Mouse (Mus musculus): ENCODE measurements around the gene Usp6nl. TPM values are rescaled to one million over a fixed set of nuclear protein-coding genes. Genes with fewer than 3 reads are reported as not detected.
A peak's percentile ranks its signal among the peaks of the same experiment; 100 is the strongest.

Usp6nl gene
- polyA plus RNA-seq, 1 experiment: 1.9 TPM

DNA sequence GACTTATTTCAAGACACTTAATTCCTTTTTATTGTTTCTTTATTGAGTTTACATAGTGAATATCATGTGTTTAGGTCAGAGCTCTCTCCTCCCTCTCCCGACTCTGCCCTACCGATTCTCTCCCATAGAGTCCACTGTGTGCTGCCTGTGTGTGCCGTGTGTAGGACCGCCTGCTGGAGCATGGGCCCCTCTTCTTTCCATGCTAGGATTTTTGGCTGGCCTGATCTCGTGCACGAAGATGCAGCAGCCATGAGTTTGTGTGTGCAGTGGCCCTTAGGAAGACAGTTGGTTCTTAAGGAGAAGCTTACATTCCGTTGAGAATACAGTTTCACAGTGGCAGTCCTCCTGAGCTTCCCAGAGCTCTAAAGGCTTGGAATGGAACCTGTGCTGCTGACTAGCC lies 19.0 kb downstream of the Usp6nl start:
- peaks cover 63% of the 10 kb centered on the region for H3K4me1 ChIP-seq
- peaks cover 21% of the 10 kb centered on the region for H3K36me3 ChIP-seq (replicated peaks; ENCODE audit: low read length)
- no peak overlapping the region for H3K4me3 ChIP-seq (replicated peaks)
- H3K9me3 ChIP-seq: peaks cover 4% of the 10 kb centered on the region; the same call in 1 of the 2 replicates
- no peaks in the 10 kb centered on the region for H3K27me3 ChIP-seq (replicated peaks)
- TF ChIP-seq GATA1 (IDR thresholded peaks at IDR 0.05; ENCODE audit: borderline replicate concordance, low read length) (no peak), FLI1 (IDR thresholded peaks at IDR 0.05; ENCODE audit: low read length) (no peak)

DNA sequence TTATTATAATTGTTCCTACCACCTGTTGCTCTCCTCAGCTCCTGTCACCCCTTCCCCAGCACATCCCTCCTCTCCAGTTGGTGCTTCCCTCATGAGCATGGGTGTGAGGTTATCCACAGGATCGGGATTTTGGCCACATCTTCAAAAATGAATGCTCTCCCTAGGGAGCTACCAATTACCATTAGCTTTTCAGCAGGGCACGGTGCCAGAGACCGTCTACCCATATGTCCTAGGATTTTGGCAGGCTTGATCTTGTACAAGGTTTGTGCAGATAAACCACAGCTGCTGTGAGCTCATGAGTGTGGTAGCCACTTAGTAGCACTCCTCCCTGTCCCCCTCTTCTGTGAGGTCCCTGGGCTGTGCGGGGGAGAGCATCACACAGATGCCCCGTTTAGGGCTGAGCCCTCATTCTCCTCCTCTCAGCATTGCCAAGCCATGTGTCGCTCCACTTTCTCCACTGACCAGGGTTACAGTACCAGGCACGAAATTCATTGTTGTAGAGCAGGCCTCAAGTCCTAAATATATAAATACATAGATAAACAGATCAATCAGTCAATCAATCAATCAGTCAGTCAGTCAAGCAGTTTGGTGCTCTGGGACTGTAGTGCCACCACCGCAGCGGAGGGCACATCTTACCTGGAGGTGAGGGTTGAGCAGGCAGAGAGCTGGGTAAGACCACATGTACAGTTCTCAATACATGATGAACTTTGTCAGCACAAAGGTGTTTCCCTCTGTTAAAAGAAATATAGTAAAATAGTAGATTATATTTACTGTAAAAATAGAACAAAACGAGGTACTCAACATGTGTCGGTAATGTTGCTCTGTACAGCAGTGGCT lies 27.0 kb downstream of the Usp6nl start:
- no peaks in the 10 kb centered on the region for H3K27me3 ChIP-seq (replicated peaks)
- peaks cover 12% of the 10 kb centered on the region for H3K36me3 ChIP-seq (replicated peaks; ENCODE audit: low read length)
- TF ChIP-seq GATA1 (IDR thresholded peaks at IDR 0.05; ENCODE audit: borderline replicate concordance, low read length) (no peak), FLI1 (IDR thresholded peaks at IDR 0.05; ENCODE audit: low read length) (no peak)
- H3K4me1 ChIP-seq: peaks cover 60% of the 10 kb centered on the region
- H3K4me3 ChIP-seq (replicated peaks): no peak overlapping the region
- H3K9me3 ChIP-seq: peaks cover 4% of the 10 kb centered on the region; the same call in 1 of the 2 replicates

DNA sequence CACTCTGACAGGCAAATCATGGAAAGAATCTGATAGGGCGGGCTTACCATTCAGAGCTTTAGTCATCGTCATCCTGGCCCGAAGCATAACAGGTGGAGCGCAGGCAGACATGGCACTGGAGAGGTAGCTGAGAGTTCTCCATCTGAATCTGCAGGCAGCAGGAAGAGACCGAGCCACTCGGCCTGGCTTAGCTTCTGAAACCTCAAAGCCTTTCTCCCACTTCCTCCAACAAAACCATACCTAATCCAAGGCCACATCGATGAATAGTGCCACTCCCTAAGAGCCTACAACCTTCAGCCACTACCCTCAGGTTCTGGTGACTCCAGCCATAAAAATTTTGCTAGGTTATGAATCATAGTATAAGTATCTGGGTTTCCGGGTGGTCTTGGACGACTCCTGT lies 27.7 kb downstream of the Usp6nl start:
- Histone ChIP-seq H3K4me1 (peaks cover 61% of the 10 kb centered on the region), H3K4me3 (replicated peaks) (no peak overlapping the region), H3K36me3 (replicated peaks; ENCODE audit: low read length) (peaks cover 12% of the 10 kb centered on the region), H3K27me3 (replicated peaks) (no peaks in the 10 kb centered on the region), H3K9me3 (peaks cover 4% of the 10 kb centered on the region; the same call in 1 of the 2 replicates)
- TF ChIP-seq FLI1 (IDR thresholded peaks at IDR 0.05; ENCODE audit: low read length) (no peak), GATA1 (IDR thresholded peaks at IDR 0.05; ENCODE audit: borderline replicate concordance, low read length) (no peak)

DNA sequence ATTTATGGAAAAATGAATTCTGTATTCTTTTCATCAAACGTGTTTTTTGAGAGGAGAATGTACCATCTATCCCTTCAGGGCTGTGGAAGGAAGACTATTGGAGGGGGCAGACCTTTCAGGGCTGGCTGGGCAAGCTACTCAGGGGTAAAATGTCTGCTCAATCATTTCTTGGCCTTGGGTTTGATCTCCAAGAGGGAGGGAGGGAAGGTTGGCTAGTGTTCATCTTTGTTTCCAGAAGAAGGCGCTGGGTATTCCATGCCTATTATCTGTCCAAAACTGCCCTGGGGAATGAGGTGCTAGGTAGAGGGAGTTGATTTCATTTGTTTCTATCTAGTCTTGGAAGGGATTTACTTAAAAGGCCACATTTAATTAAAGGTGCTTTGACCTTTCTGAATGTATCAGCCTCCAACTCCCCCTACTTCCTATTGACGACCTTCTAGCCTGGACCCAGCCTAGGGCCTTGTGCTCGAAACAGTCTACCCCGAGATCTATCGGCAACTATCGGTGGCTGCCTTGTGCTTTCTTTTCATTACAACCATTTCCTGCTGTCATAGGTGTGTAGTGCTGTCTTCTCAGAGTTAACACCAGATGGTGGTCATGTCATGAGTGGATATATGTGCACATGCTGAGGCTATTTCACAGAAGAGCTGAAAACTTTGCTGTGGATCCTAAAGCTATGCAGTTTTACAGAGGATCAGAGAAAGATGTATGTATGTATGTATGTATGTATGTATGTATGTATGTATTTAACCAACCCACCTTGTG lies 28.6 kb downstream of the Usp6nl start:
- TF ChIP-seq GATA1 (IDR thresholded peaks at IDR 0.05; ENCODE audit: borderline replicate concordance, low read length): no peak
- no peak for TF ChIP-seq FLI1 (IDR thresholded peaks at IDR 0.05; ENCODE audit: low read length)
- peaks cover 5% of the 10 kb centered on the region for H3K36me3 ChIP-seq (replicated peaks; ENCODE audit: low read length)
- H3K27me3 ChIP-seq (replicated peaks): no peaks in the 10 kb centered on the region
- H3K4me1 ChIP-seq: peaks cover 66% of the 10 kb centered on the region
- H3K4me3 ChIP-seq (replicated peaks): no peak overlapping the region
- H3K9me3 ChIP-seq: peaks cover 2% of the 10 kb centered on the region; the same call in 1 of the 2 replicates

DNA sequence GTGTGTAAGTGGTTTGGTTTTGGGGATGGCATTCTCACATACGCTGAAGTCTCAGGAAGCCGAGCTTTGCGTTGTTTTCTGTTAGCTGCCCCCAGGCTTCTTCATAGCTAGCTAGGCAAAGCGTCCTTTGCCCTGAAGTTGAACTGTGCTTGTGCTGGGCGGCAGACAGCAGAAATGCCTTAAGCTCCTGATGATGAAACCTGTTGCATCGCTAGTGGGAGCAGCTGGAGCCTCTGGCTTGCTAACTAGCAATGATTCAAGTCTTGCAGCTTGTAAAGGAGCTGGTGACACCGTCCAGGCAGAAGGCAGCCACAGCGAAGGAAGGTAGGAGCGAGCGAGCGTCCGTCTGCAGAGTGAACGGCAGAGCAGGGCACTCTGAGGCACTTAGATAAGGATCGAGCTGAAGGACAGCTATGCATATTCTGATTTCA lies 30.1 kb downstream of the Usp6nl start:
- Histone ChIP-seq H3K4me1 (peaks cover 75% of the 10 kb centered on the region), H3K27me3 (replicated peaks) (no peaks in the 10 kb centered on the region), H3K36me3 (replicated peaks; ENCODE audit: low read length) (peaks cover 11% of the 10 kb centered on the region), H3K4me3 (replicated peaks) (peak overlapping the region; percentile 85), H3K9me3 (no peaks in the 10 kb centered on the region)
- TF ChIP-seq FLI1 (IDR thresholded peaks at IDR 0.05; ENCODE audit: low read length) (no peak), GATA1 (IDR thresholded peaks at IDR 0.05; ENCODE audit: borderline replicate concordance, low read length) (no peak)

DNA sequence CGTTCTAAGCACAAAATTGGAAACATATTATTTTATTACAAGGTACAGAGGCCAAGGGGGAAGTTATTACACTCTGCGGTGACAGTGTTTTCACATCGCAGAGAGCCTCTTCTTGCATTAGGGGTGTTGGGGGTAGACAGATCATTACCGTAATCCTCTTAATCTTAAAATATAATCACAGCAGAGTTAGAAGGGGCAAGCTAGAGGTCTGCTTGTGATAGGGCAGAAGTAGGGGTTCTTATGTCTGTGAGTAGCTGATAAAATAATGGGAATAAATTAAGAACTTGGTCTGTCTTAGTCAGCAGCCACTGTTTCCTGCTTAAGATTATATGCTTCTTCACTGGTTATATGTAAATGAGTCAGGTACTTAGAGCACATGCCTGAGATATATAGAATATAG lies 30.6 kb downstream of the Usp6nl start:
- TF ChIP-seq FLI1 (IDR thresholded peaks at IDR 0.05; ENCODE audit: low read length) (no peak), GATA1 (IDR thresholded peaks at IDR 0.05; ENCODE audit: borderline replicate concordance, low read length) (no peak)
- Histone ChIP-seq H3K4me3 (replicated peaks) (peak overlapping the region; percentile 85), H3K27me3 (replicated peaks) (no peaks in the 10 kb centered on the region), H3K4me1 (peaks cover 73% of the 10 kb centered on the region), H3K36me3 (replicated peaks; ENCODE audit: low read length) (peaks cover 12% of the 10 kb centered on the region), H3K9me3 (no peaks in the 10 kb centered on the region)

DNA sequence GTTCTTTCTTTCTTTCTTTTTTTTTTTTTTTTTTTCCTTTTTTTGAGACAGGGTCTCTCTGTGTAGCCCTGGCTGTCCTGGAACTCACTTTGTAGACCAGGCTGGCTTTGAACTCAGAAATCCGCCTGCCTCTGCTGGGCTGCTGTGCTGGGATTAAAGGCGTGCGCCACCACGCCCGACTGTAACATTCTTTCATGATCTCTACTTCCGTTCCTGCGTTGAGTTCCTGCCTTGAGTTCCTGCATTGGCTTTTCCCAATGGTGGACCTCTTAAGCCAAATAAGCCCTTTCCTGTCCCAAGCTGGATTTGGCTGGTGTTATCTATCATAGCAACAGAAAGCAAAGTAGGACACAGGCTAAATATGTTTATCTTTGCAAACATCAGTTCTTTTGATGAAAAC lies 34.8 kb downstream of the Usp6nl start:
- H3K9me3 ChIP-seq: no peaks in the 10 kb centered on the region
- H3K27me3 ChIP-seq (replicated peaks): no peaks in the 10 kb centered on the region
- TF ChIP-seq FLI1 (IDR thresholded peaks at IDR 0.05; ENCODE audit: low read length) (no peak), GATA1 (IDR thresholded peaks at IDR 0.05; ENCODE audit: borderline replicate concordance, low read length) (no peak)
- no peak overlapping the region for H3K4me3 ChIP-seq (replicated peaks)
- H3K36me3 ChIP-seq (replicated peaks; ENCODE audit: low read length): peaks cover 18% of the 10 kb centered on the region
- peaks cover 65% of the 10 kb centered on the region for H3K4me1 ChIP-seq

DNA sequence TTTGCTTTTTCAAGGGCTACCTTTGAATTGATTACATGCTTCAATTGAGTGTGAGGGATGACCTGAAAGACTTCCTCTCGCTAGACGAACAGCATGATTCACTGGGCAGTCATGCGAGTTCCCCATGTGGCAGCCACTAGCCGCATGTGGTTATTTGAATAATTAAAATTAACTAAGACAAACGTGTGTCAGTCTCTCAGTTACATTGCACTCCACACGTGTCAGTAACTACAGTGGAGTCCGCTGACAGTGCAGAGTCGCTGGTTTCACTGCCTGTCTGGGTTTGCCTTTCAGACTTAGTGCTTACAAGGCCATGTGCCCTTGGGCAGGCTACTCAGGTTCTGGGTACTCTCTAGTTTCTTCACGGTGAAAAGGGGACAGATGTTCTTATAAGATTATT lies 37.2 kb downstream of the Usp6nl start:
- TF ChIP-seq FLI1 (IDR thresholded peaks at IDR 0.05; ENCODE audit: low read length): no peak
- TF ChIP-seq GATA1 (IDR thresholded peaks at IDR 0.05; ENCODE audit: borderline replicate concordance, low read length): no peak

DNA sequence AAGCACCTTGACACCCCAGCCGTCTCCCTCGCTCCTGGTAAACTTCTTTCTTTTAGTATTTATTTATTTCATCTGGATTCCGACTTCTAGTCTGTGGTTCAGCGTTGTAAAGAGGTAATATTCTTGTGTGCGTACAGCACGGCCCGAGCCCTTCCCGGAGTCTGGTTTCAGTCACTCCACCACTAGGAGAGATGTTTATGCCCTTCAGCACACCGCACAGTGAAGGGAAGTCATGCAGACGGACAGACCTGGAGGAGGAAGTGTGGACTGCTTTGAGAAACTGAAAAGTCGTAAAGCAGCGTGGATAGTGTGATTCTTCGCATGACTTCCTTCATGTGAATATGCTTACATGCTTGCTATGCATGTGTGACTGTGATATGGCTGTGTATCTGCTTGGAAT lies 40.7 kb downstream of the Usp6nl start:
- Histone ChIP-seq H3K27me3 (replicated peaks) (no peaks in the 10 kb centered on the region), H3K36me3 (replicated peaks; ENCODE audit: low read length) (peaks cover 6% of the 10 kb centered on the region), H3K9me3 (no peaks in the 10 kb centered on the region), H3K4me1 (peaks cover 77% of the 10 kb centered on the region), H3K4me3 (replicated peaks) (peak overlapping the region; percentile 75)
- TF ChIP-seq FLI1 (IDR thresholded peaks at IDR 0.05; ENCODE audit: low read length) (no peak), GATA1 (IDR thresholded peaks at IDR 0.05; ENCODE audit: borderline replicate concordance, low read length) (no peak)

More for the DNA sequence above, 37.2 kb downstream of the Usp6nl start:
- peaks cover 59% of the 10 kb centered on the region for H3K4me1 ChIP-seq
- no peaks in the 10 kb centered on the region for H3K9me3 ChIP-seq
- no peaks in the 10 kb centered on the region for H3K27me3 ChIP-seq (replicated peaks)
- peaks cover 18% of the 10 kb centered on the region for H3K36me3 ChIP-seq (replicated peaks; ENCODE audit: low read length)
- no peak overlapping the region for H3K4me3 ChIP-seq (replicated peaks)

DNA sequence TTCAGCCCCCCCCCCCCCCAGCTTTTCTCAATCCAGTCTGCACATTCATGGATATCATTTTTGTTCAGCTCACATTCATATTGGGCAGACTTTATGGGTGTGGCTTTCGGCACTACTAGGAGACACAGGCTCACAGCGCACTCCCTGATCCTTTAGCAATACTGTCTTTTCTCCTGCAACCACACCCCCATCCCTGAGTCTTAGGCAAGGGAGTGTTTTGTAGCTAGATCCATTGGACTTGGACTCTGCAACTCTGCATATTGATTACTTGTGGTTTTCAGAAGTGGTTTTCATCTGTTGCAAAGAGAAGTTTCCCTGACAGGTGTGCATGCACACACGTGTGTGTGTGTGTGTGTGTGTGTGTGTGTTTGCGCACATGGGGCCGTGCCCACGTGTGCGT lies 41.5 kb downstream of the Usp6nl start:
- H3K4me3 ChIP-seq (replicated peaks): no peak overlapping the region
- H3K36me3 ChIP-seq (replicated peaks; ENCODE audit: low read length): peaks cover 5% of the 10 kb centered on the region
- TF ChIP-seq FLI1 (IDR thresholded peaks at IDR 0.05; ENCODE audit: low read length) (no peak), GATA1 (IDR thresholded peaks at IDR 0.05; ENCODE audit: borderline replicate concordance, low read length) (no peak)
- peaks cover 80% of the 10 kb centered on the region for H3K4me1 ChIP-seq
- no peaks in the 10 kb centered on the region for H3K27me3 ChIP-seq (replicated peaks)
- H3K9me3 ChIP-seq: no peaks in the 10 kb centered on the region
